Mouse (Mus musculus): ENCODE data around the gene Adtrp.

- TF ChIP-seq CTCF (conservative IDR thresholded peaks at IDR 0.05; ENCODE audit: low read length): no peak
- TF ChIP-seq NANOG (IDR thresholded peaks at IDR 0.05; ENCODE audit: borderline replicate concordance, low read length): no peak
These were observed 128.2 kb downstream of the Adtrp start for GRCm38 (mm10) chr13:41719331-41719730.

Data from E14TG2a.4 (cell line).